Mouse (Mus musculus) neural tube, embryonic 13.5 days (tissue): Measurements from ENCODE around the gene Gtf2h5. TPM values are rescaled to one million over a fixed set of nuclear protein-coding genes. Genes with fewer than 3 reads are reported as not detected.

Source experiments
- ATAC-seq: fragments of 200-750 bp; cut with Nextera tagmentation; 2 replicates; pipeline ENCODE4 v1.8.0; 2017; ENCODE audit warnings: low read depth, mild to moderate bottlenecking, moderate TSS enrichment, moderate library complexity
- H3K27ac ChIP-seq: fragments of 300-500 bp; sonication (generic); replicated peaks from 2 replicates; pipeline ENCODE4 v1.5.1; 2015; ENCODE audit warnings: moderate library complexity, mild to moderate bottlenecking, inconsistent platforms
- H3K27me3 ChIP-seq: fragments of 300-500 bp; sonication (generic); 2 replicates; pipeline ENCODE4 v1.6.1; 2015; ENCODE audit warnings: mild to moderate bottlenecking, inconsistent platforms
- H3K36me3 ChIP-seq: fragments of 300-500 bp; sonication (generic); 2 replicates; pipeline ENCODE4 v1.6.1; 2015; ENCODE audit warnings: mild to moderate bottlenecking, inconsistent platforms
- H3K4me1 ChIP-seq: fragments of 300-500 bp; sonication (generic); replicated peaks from 2 replicates; pipeline ENCODE4 v1.6.1; 2015; ENCODE audit warnings: inconsistent platforms
- H3K4me2 ChIP-seq: fragments of 300-500 bp; sonication (generic); 2 replicates; pipeline ENCODE4 v1.6.1; 2015; ENCODE audit warnings: inconsistent platforms, mild to moderate bottlenecking, moderate library complexity
- H3K4me3 ChIP-seq: fragments of 300-500 bp; sonication (generic); 2 replicates; pipeline ENCODE4 v1.5.1; 2015; ENCODE audit warnings: mild to moderate bottlenecking, inconsistent platforms
- H3K9ac ChIP-seq: fragments of 300-500 bp; sonication (generic); 2 replicates; pipeline ENCODE4 v1.6.1; 2015; ENCODE audit warnings: moderate library complexity, mild to moderate bottlenecking, inconsistent platforms
- H3K9me3 ChIP-seq: fragments of 300-500 bp; sonication (generic); 2 replicates; pipeline ENCODE4 v1.6.1; 2016; ENCODE audit warnings: inconsistent platforms
- WGBS: fragments of 180-500 bp; shearing (Covaris S2); methylation state at CpG from one replicate; pipeline ENCODE4 v1.1.7; 2015; 5-methylcytosine and 5-hydroxymethylcytosine counted together
- microRNA-seq: library from miRNA; unstranded; fragments of <30 nt; microRNA quantifications from one replicate; pipeline ENCODE4, GENCODE M21; 2016
- polyA plus RNA-seq: library from polyadenylated mRNA; unstranded; fragments of >200 nt; fragmentation: Nextera tagmentation; extraction: Ambion mirVana; gene quantifications from 2 replicates; pipeline ENCODE4 v1.2.1, GENCODE M21; 2015

Gtf2h5 gene
- polyA plus RNA-seq, 1 experiment from 2014 or later: 225 TPM

- no peaks in the 10 kb centered on the region for H3K9me3 ChIP-seq
- no peak overlapping the region for H3K9ac ChIP-seq
- WGBS: 63% methylated on average over 4 of the region's 4 CpGs
- no peak overlapping the region for H3K4me2 ChIP-seq
- peaks cover 15% of the 10 kb centered on the region for H3K36me3 ChIP-seq
- H3K4me3 ChIP-seq: no peak overlapping the region
- H3K4me1 ChIP-seq: peaks cover 22% of the 10 kb centered on the region; the same call in 1 of the 2 replicates
- H3K27me3 ChIP-seq: no peaks in the 10 kb centered on the region
- H3K27ac ChIP-seq: no peak overlapping the region
- no peak for ATAC-seq
Measured at GRCm38 (mm10) chr17:6117148-6117725, 37.7 kb downstream of the Gtf2h5 start.

- no peak for ATAC-seq
- H3K9ac ChIP-seq: no peak overlapping the region
- peaks cover 21% of the 10 kb centered on the region for H3K36me3 ChIP-seq
- WGBS: 88% methylated on average over 3 of the region's 3 CpGs
- no peak overlapping the region for H3K4me3 ChIP-seq
- peaks cover 22% of the 10 kb centered on the region; the same call in 1 of the 2 replicates for H3K4me1 ChIP-seq
- no peaks in the 10 kb centered on the region for H3K27me3 ChIP-seq
- no peaks in the 10 kb centered on the region for H3K9me3 ChIP-seq
- H3K4me2 ChIP-seq: no peak overlapping the region
- H3K27ac ChIP-seq: no peak overlapping the region
Measured at GRCm38 (mm10) chr17:6117917-6118316, 38.3 kb downstream of the Gtf2h5 start.

- H3K27me3 ChIP-seq: no peaks in the 10 kb centered on the region
- peaks cover 22% of the 10 kb centered on the region; the same call in 1 of the 2 replicates for H3K4me1 ChIP-seq
- H3K4me2 ChIP-seq: no peak overlapping the region
- no peaks in the 10 kb centered on the region for H3K9me3 ChIP-seq
- H3K36me3 ChIP-seq: peaks cover 30% of the 10 kb centered on the region
- no peak overlapping the region for H3K27ac ChIP-seq
- no peak overlapping the region for H3K9ac ChIP-seq
- no peak overlapping the region for H3K4me3 ChIP-seq
- WGBS: 90% methylated on average over 4 of the region's 4 CpGs
- 0 out of 2 replicates have a peak, but pooled peaks have one; percentile 23 for ATAC-seq
Measured at GRCm38 (mm10) chr17:6118861-6119260, 39.3 kb downstream of the Gtf2h5 start.

- Histone ChIP-seq H3K9me3 (no peaks in the 10 kb centered on the region), H3K4me3 (no peak overlapping the region), H3K4me2 (no peak overlapping the region), H3K27ac (no peak overlapping the region), H3K4me1 (0 out of 2 replicates have a peak, but pooled peaks cover 5% of the 10 kb centered on the region), H3K9ac (no peak overlapping the region), H3K27me3 (no peaks in the 10 kb centered on the region), H3K36me3 (peaks cover 38% of the 10 kb centered on the region)
- 86% methylated on average over 4 of the region's 4 CpGs for WGBS
- ATAC-seq: no peak
Measured at GRCm38 (mm10) chr17:6123776-6124175, 44.2 kb downstream of the Gtf2h5 start.

GRCm38 (mm10) chr17:6125441-6125840, 45.9 kb downstream of the Gtf2h5 start:
- Histone ChIP-seq H3K36me3 (peaks cover 38% of the 10 kb centered on the region), H3K27me3 (no peaks in the 10 kb centered on the region), H3K4me2 (no peak overlapping the region), H3K4me1 (no peaks in the 10 kb centered on the region), H3K9ac (no peak overlapping the region), H3K27ac (no peak overlapping the region), H3K9me3 (no peaks in the 10 kb centered on the region), H3K4me3 (no peak overlapping the region)
- no peak for ATAC-seq
- WGBS: 96% methylated on average over 3 of the region's 3 CpGs

- Histone ChIP-seq H3K27me3 (no peaks in the 10 kb centered on the region), H3K4me2 (no peak overlapping the region), H3K4me3 (no peak overlapping the region), H3K36me3 (peaks cover 29% of the 10 kb centered on the region), H3K9ac (no peak overlapping the region), H3K27ac (no peak overlapping the region), H3K9me3 (no peaks in the 10 kb centered on the region), H3K4me1 (no peaks in the 10 kb centered on the region)
- 65% methylated on average over 3 of the region's 3 CpGs for WGBS
- no peak for ATAC-seq
Measured at GRCm38 (mm10) chr17:6128039-6128438, 48.5 kb downstream of the Gtf2h5 start.

GRCm38 (mm10) chr17:6129361-6129760, 49.8 kb downstream of the Gtf2h5 start:
- Histone ChIP-seq H3K27me3 (no peaks in the 10 kb centered on the region), H3K4me1 (no peaks in the 10 kb centered on the region), H3K4me2 (no peak overlapping the region), H3K27ac (no peak overlapping the region), H3K4me3 (no peak overlapping the region), H3K9me3 (no peaks in the 10 kb centered on the region), H3K36me3 (peaks cover 28% of the 10 kb centered on the region), H3K9ac (no peak overlapping the region)
- 79% methylated on average over 4 of the region's 4 CpGs for whole genome bisulfite sequencing
- no peak for ATAC-seq

GRCm38 (mm10) chr17:6131083-6131482, 51.5 kb downstream of the Gtf2h5 start:
- H3K27ac ChIP-seq: no peak overlapping the region
- WGBS: 98% methylated on average over 3 of the region's 3 CpGs

More at GRCm38 (mm10) chr17:6131083-6131482, 51.5 kb downstream of the Gtf2h5 start:
- Histone ChIP-seq H3K9ac (no peak overlapping the region), H3K9me3 (no peaks in the 10 kb centered on the region), H3K27me3 (no peaks in the 10 kb centered on the region), H3K4me1 (no peaks in the 10 kb centered on the region), H3K4me3 (no peak overlapping the region), H3K4me2 (no peak overlapping the region), H3K36me3 (peaks cover 18% of the 10 kb centered on the region)
- ATAC-seq: no peak

Small RNA genes lying within 50 kb of the gene (microRNA-seq; reads per million reads assigned to microRNA genes)
- not detected for gene Gm22774

Other genes starting within 250 kb of the Gtf2h5 start
- gene Snx9, start 238.5 kb upstream of the Gtf2h5 start, polyA plus RNA-seq: 9.5 and 10.8 TPM in 2 replicates
- gene Synj2, start 138.5 kb upstream of the Gtf2h5 start, polyA plus RNA-seq: 1.4 and 1.7 TPM in 2 replicates
- 9.8 and 13.3 TPM in 2 replicates for gene Serac1, start within 50 bp of the Gtf2h5 start, polyA plus RNA-seq
- gene Tulp4, start 26.7 kb downstream of the Gtf2h5 start, polyA plus RNA-seq: 145 and 156 TPM in 2 replicates
- 35.8 and 38.5 TPM in 2 replicates for gene Tmem181a, start 177.1 kb downstream of the Gtf2h5 start, polyA plus RNA-seq
- gene Dynlt1a, start 237.7 kb downstream of the Gtf2h5 start, polyA plus RNA-seq: 55.6 and 56.5 TPM in 2 replicates